Mouse (Mus musculus) testis, adult 2 months (tissue): ENCODE results near the gene Nudt16.

Source experiments
- CTCF ChIP-seq: fragments of 200-500 bp; IDR thresholded peaks from 2 replicates; pipeline ENCODE4 v1.5.1; 2012; ENCODE audit warnings: low read depth, mild to moderate bottlenecking, inconsistent platforms, low read length, moderate library complexity; ENCODE audit not compliant: control insufficient read depth, insufficient read depth, insufficient replicate concordance
- POLR2A ChIP-seq: fragments of 200-500 bp; IDR thresholded peaks from 2 replicates; pipeline ENCODE4 v1.6.1; 2012; ENCODE audit warnings: low read depth, mild to moderate bottlenecking, inconsistent platforms, low read length, moderate library complexity; ENCODE audit not compliant: control insufficient read depth

- TF ChIP-seq CTCF = no peak
- no peak; the same call in 1 of the 2 replicates for TF ChIP-seq POLR2A
Observed at GRCm38 (mm10) chr9:105144992-105145391, 13.4 kb upstream of the Nudt16 start, which contains the start of gene 1700080E11Rik.
